Comparison of ENCODE assay signal across 11 mouse cellular contexts in the genomic region with DNA sequence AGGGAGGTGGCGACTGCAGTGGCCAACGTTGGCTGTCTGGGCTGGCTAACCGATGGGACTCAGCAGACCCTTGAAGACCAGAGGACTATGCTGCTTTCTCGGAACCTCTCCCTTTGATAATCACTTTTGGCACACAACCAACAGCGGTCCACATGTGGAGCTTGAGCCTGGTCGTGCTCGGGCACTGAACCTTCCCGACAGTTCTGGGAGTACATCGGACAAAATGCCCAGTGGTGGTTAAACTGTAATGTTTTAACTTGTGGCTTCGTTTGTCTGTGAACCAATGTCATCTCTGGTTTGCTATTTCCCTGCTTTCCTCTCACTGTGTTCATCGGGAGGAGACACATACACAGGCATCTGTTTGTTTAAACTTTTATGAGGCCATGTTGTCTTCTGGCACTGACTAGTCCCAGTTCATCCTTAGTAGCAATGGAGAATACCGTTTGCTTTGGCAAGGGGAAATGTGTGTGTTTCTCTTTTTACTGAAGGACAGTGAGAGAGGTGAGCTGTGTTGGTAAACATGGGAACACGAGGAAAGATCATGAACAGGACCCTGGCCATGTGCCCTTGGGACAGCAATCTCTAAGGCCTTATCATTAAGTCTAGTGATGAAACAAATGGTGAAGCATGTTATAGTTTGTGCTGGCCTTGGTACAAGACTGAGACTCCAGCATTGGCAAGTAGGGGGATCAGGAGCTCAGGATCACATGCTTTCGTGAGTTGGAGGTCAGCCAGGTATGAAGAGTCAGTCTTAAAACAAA.
A peak's percentile ranks its signal among the peaks of the same experiment; 100 is the strongest.
DNase-seq lines count a peak whose midpoint lies in the region; ATAC-seq and TF ChIP-seq lines count a peak whose summit lies in the region.
"Had no signal": no experiment of that assay in that cellular context is flagged by ENCODE, and none has a peak within 500 bp of the region (broad histone marks: within the 10 kb centered on the region; RNA-seq: fewer than 3 reads in every experiment).

No protein-coding gene starts in this region.

- TF ChIP-seq CTCF in lung, adult 2 months (IDR thresholded peaks at IDR 0.05; ENCODE audit: insufficient read depth, low read length) = no peak

- no peak overlapping the region for H3K4me3 ChIP-seq in lung, adult 2 months (replicated peaks; ENCODE audit: extremely low read depth, low read depth, low read length)
- no peak overlapping the region for H3K4me3 ChIP-seq in kidney, embryonic 15.5 days (replicated peaks)
- H3K4me3 ChIP-seq: forebrain, embryonic 15.5 days had no signal

- H3K4me2 ChIP-seq in kidney, embryonic 15.5 days = peak overlapping the region; percentile 23; the same call in 1 of the 2 replicates
- H3K4me2 ChIP-seq: forebrain, embryonic 15.5 days had no signal

- 0 out of 2 replicates have a peak, but pooled peaks cover 3% of the 10 kb centered on the region for H3K9me3 ChIP-seq in kidney, embryonic 15.5 days (replicated peaks)
- H3K9me3 ChIP-seq: forebrain, embryonic 15.5 days; G1E had no signal

- peak; percentile 64; the same call in 1 of the 2 replicates for ATAC-seq in kidney, embryonic 15.5 days (replicated peaks; ENCODE audit: low FRiP score)
- no peak for ATAC-seq in megakaryocyte-erythroid progenitor cell, adult 5-6 weeks (replicated peaks; ENCODE audit: low FRiP score, low TSS enrichment, poor library complexity, severe bottlenecking)
- ATAC-seq: forebrain, embryonic 15.5 days had no signal

- no peak for TF ChIP-seq POLR2A in lung, adult 2 months (IDR thresholded peaks at IDR 0.05; ENCODE audit: borderline replicate concordance, extremely low read depth, low read depth, low read length)

- no peaks in the 10 kb centered on the region for H3K4me1 ChIP-seq in lung, adult 2 months (ENCODE audit: control insufficient read depth, insufficient read depth, low read length)
- H3K4me1 ChIP-seq in kidney, embryonic 15.5 days = no peaks in the 10 kb centered on the region
- H3K4me1 ChIP-seq: forebrain, embryonic 15.5 days had no signal

- peak overlapping the region; percentile 56; the same call in 1 of the 2 replicates for H3K27ac ChIP-seq in kidney, embryonic 15.5 days
- H3K27ac ChIP-seq: forebrain, embryonic 15.5 days had no signal

- intact Hi-C loops in left cerebral cortex, postnatal 25 days (cut with DNase I) = no loop called here

- H3K36me3 ChIP-seq in kidney, embryonic 15.5 days = no peaks in the 10 kb centered on the region
- H3K36me3 ChIP-seq: forebrain, embryonic 15.5 days; G1E had no signal

- H3K27me3 ChIP-seq in kidney, embryonic 15.5 days = no peaks in the 10 kb centered on the region
- H3K27me3 ChIP-seq: forebrain, embryonic 15.5 days had no signal

- DNase-seq in adrenal gland, postnatal 14 days = peak; percentile 8
- DNase-seq in adrenal gland, adult 2 months = no peak
- DNase-seq in lung, adult 18-20 months = peak; percentile 6 to 31
- DNase-seq in lung, adult 2 months = no peak
- DNase-seq in ovary, postnatal 10 days (ENCODE audit: low spot score) = peak; percentile 1
- DNase-seq in left cerebral cortex, postnatal 25 days (ENCODE audit: low spot score in 2 of 2) = no peak
- DNase-seq: right cerebral cortex, postnatal 4 days had no signal

- WGBS in lung, adult 2 months = 56% methylated on average over 14 of the region's 14 CpGs
- WGBS in kidney, embryonic 15.5 days = 65% methylated on average over 14 of the region's 14 CpGs

- H3K9ac ChIP-seq in kidney, embryonic 15.5 days = no peak overlapping the region
- H3K9ac ChIP-seq: forebrain, embryonic 15.5 days had no signal

Comparison
In these comparisons a context has a peak if more than half of its experiments do, and no peak if none do; other contexts are left out.
1. DNase-seq: peak in adrenal gland, postnatal 14 days (single experiment), lung, adult 18-20 months (2 of 2) and ovary, postnatal 10 days (single experiment); none in adrenal gland, adult 2 months (single experiment), lung, adult 2 months (single experiment) and left cerebral cortex, postnatal 25 days (0 of 2).